Mouse (Mus musculus) MEL (cell line): ENCODE measurements around the gene Tmem206. TPM values are rescaled to one million over a fixed set of nuclear protein-coding genes. Genes with fewer than 3 reads are reported as not detected.

ENCODE experiments used
- DNase-seq: peaks from one replicate; pipeline ENCODE4 v3.0.0; 2011; ENCODE audit warnings: low read depth, low spot score
- H3K27ac ChIP-seq: 2 replicates; pipeline ENCODE4 v1.5.1; 2012; ENCODE audit warnings: low read depth, mild to moderate bottlenecking, control low read depth, low read length, moderate library complexity; ENCODE audit not compliant: control insufficient read depth
- H3K27me3 ChIP-seq, 2 experiments: fragments of 150-350 bp in 1 of 2; sonication (generic) in 1 of 2; 2 replicates each; pipeline ENCODE4 v1.6.1; 2012; ENCODE audit warnings: low read length in 2 of 2, mild to moderate bottlenecking in 2 of 2, improper control_type of control experiment in 1 of 2, moderate library complexity in 1 of 2; ENCODE audit not compliant: insufficient read depth in 2 of 2, control insufficient read depth in 1 of 2
- H3K36me3 ChIP-seq, 2 experiments: 2 replicates each; pipeline ENCODE4 v1.6.1; 2012 to 2014; ENCODE audit warnings: low read length in 2 of 2, improper control_type of control experiment in 1 of 2, inconsistent platforms in 1 of 2, mild to moderate bottlenecking in 1 of 2; ENCODE audit not compliant: insufficient read depth in 2 of 2, control insufficient read depth in 1 of 2
- H3K4me1 ChIP-seq, 2 experiments: fragments of 150-350 bp in 1 of 2; sonication (generic) in 1 of 2; 2 replicates each; pipeline ENCODE4 v1.6.1; 2012; ENCODE audit warnings: low read length in 2 of 2, improper control_type of control experiment in 1 of 2, mild to moderate bottlenecking in 1 of 2; ENCODE audit not compliant: insufficient read depth in 2 of 2, control insufficient read depth in 1 of 2
- H3K4me3 ChIP-seq, 2 experiments: fragments of 150-350 bp in 1 of 2; sonication (generic) in 1 of 2; 2 replicates each; pipeline ENCODE4 v1.5.1; 2012; ENCODE audit warnings: low read depth in 2 of 2, low read length in 2 of 2, mild to moderate bottlenecking in 2 of 2, moderate library complexity in 2 of 2, control low read depth in 1 of 2, improper control_type of control experiment in 1 of 2; ENCODE audit not compliant: control insufficient read depth in 1 of 2, insufficient read depth in 1 of 2
- H3K79me2 ChIP-seq: 2 replicates; pipeline ENCODE4 v1.6.1; 2012; ENCODE audit warnings: mild to moderate bottlenecking, low read length, moderate library complexity; ENCODE audit not compliant: control insufficient read depth, poor library complexity, insufficient read depth
- H3K9ac ChIP-seq: 2 replicates; pipeline ENCODE4 v1.6.1; 2012; ENCODE audit warnings: low read depth, mild to moderate bottlenecking, control low read depth, low read length, moderate library complexity; ENCODE audit not compliant: control insufficient read depth, poor library complexity, severe bottlenecking
- H3K9me3 ChIP-seq: fragments of 150-350 bp; sonication (generic); replicated peaks from 2 replicates; pipeline ENCODE4 v1.6.1; 2012; ENCODE audit warnings: mild to moderate bottlenecking, low read length, improper control_type of control experiment, moderate library complexity; ENCODE audit not compliant: insufficient read depth
- CHD1 ChIP-seq: IDR thresholded peaks from 2 replicates; pipeline ENCODE4 v1.6.1; 2012; ENCODE audit warnings: low read depth, mild to moderate bottlenecking, inconsistent platforms, low read length, improper control_type of control experiment
- CHD2 ChIP-seq: IDR thresholded peaks from 2 replicates; pipeline ENCODE4 v1.6.1; 2011; ENCODE audit warnings: low read length, improper control_type of control experiment
- E2F4 ChIP-seq: IDR thresholded peaks from 2 replicates; pipeline ENCODE4 v1.6.1; 2011; ENCODE audit warnings: low read depth, low read length, improper control_type of control experiment, borderline replicate concordance
- ELF1 ChIP-seq: IDR thresholded peaks from 2 replicates; pipeline ENCODE4 v1.6.1; 2014; ENCODE audit warnings: low read depth, mild to moderate bottlenecking, inconsistent platforms, low read length, improper control_type of control experiment, moderate library complexity
- EP300 ChIP-seq, 2 experiments: IDR thresholded peaks; 2 replicates each; pipeline ENCODE4 v1.6.1; 2011; ENCODE audit warnings: improper control_type of control experiment in 2 of 2, low read length in 2 of 2, low read depth in 1 of 2, mild to moderate bottlenecking in 1 of 2
- ETS1 ChIP-seq: IDR thresholded peaks from 2 replicates; pipeline ENCODE4 v1.6.1; 2012; ENCODE audit warnings: low read depth, mild to moderate bottlenecking, inconsistent platforms, low read length, improper control_type of control experiment, moderate library complexity
- GABPA ChIP-seq: IDR thresholded peaks from 2 replicates; pipeline ENCODE4 v1.6.1; 2012; ENCODE audit warnings: low read depth, mild to moderate bottlenecking, inconsistent platforms, low read length, improper control_type of control experiment, moderate library complexity
- GATA1 ChIP-seq: IDR thresholded peaks from 2 replicates; pipeline ENCODE4 v1.6.1; 2011; ENCODE audit warnings: low read depth, low read length, improper control_type of control experiment
- HCFC1 ChIP-seq: IDR thresholded peaks from 2 replicates; pipeline ENCODE4 v1.6.1; 2012; ENCODE audit warnings: low read depth, mild to moderate bottlenecking, inconsistent platforms, low read length, improper control_type of control experiment, moderate library complexity
- JUND ChIP-seq: IDR thresholded peaks from 2 replicates; pipeline ENCODE4 v1.6.1; 2011; ENCODE audit warnings: low read depth, mild to moderate bottlenecking, improper control_type of control experiment, low read length
- KAT2A ChIP-seq: conservative IDR thresholded peaks from 2 replicates; pipeline ENCODE4 v1.6.1; 2012; ENCODE audit warnings: low read depth, low read length, improper control_type of control experiment, inconsistent platforms
- MAFK ChIP-seq: IDR thresholded peaks from 2 replicates; pipeline ENCODE4 v1.6.1; 2011; ENCODE audit warnings: low read depth, mild to moderate bottlenecking, low read length, improper control_type of control experiment, borderline replicate concordance
- MAZ ChIP-seq: IDR thresholded peaks from 2 replicates; pipeline ENCODE4 v1.6.1; 2012; ENCODE audit warnings: low read depth, mild to moderate bottlenecking, inconsistent platforms, low read length, improper control_type of control experiment
- MEF2A ChIP-seq: IDR thresholded peaks from 2 replicates; pipeline ENCODE4 v1.6.1; 2014; ENCODE audit warnings: low read depth, mild to moderate bottlenecking, inconsistent platforms, low read length, improper control_type of control experiment; ENCODE audit not compliant: poor library complexity, insufficient replicate concordance, severe bottlenecking; ENCODE audit errors: extremely low read depth
- MXI1 ChIP-seq: IDR thresholded peaks from 2 replicates; pipeline ENCODE4 v1.6.1; 2011; ENCODE audit warnings: mild to moderate bottlenecking, low read depth, low read length, improper control_type of control experiment
- MYC ChIP-seq: IDR thresholded peaks from 2 replicates; pipeline ENCODE4 v1.6.1; 2011; ENCODE audit warnings: low read depth, mild to moderate bottlenecking, low read length, improper control_type of control experiment, moderate library complexity
- NRF1 ChIP-seq: IDR thresholded peaks from 2 replicates; pipeline ENCODE4 v1.6.1; 2014; ENCODE audit warnings: low read depth, mild to moderate bottlenecking, inconsistent platforms, low read length, improper control_type of control experiment, moderate library complexity; ENCODE audit not compliant: poor library complexity, insufficient read depth, severe bottlenecking
- POLR2A ChIP-seq, 2 experiments: IDR thresholded peaks; 2 replicates each; pipeline ENCODE4 v1.6.1; 2011 to 2012; ENCODE audit warnings: low read length in 2 of 2, mild to moderate bottlenecking in 2 of 2, control low read depth in 1 of 2, improper control_type of control experiment in 1 of 2, low read depth in 1 of 2, moderate library complexity in 1 of 2; ENCODE audit not compliant: control insufficient read depth in 1 of 2, insufficient read depth in 1 of 2, poor library complexity in 1 of 2
- POLR2AphosphoS2 ChIP-seq: IDR thresholded peaks from 2 replicates; pipeline ENCODE4 v1.6.1; 2011; ENCODE audit warnings: low read length, improper control_type of control experiment
- POLR2AphosphoS5 ChIP-seq: IDR thresholded peaks from 2 replicates; pipeline ENCODE4 v1.6.1; 2012; ENCODE audit warnings: low read depth, borderline replicate concordance, mild to moderate bottlenecking, inconsistent platforms, low read length, moderate library complexity, mixed read lengths
- RAD21 ChIP-seq: IDR thresholded peaks from 2 replicates; pipeline ENCODE4 v1.6.1; 2011; ENCODE audit warnings: mild to moderate bottlenecking, low read depth, low read length, improper control_type of control experiment
- SMC3 ChIP-seq: IDR thresholded peaks from 2 replicates; pipeline ENCODE4 v1.6.1; 2011; ENCODE audit warnings: low read depth, low read length, improper control_type of control experiment
- TAL1 ChIP-seq: IDR thresholded peaks from 2 replicates; pipeline ENCODE4 v1.6.1; 2012; ENCODE audit warnings: mild to moderate bottlenecking, inconsistent platforms, low read length, moderate library complexity, mixed read lengths
- TBP ChIP-seq: IDR thresholded peaks from 2 replicates; pipeline ENCODE4 v1.8.0; 2011; ENCODE audit warnings: low read depth, low read length, improper control_type of control experiment
- UBTF ChIP-seq: IDR thresholded peaks from 2 replicates; pipeline ENCODE4 v1.6.1; 2012; ENCODE audit warnings: low read depth, mild to moderate bottlenecking, inconsistent platforms, low read length, improper control_type of control experiment, moderate library complexity, borderline replicate concordance; ENCODE audit not compliant: insufficient read depth
- USF1 ChIP-seq: IDR thresholded peaks from 2 replicates; pipeline ENCODE4 v1.6.1; 2014; ENCODE audit warnings: low read depth, mild to moderate bottlenecking, inconsistent platforms, low read length, improper control_type of control experiment, moderate library complexity
- ZC3H11A ChIP-seq: IDR thresholded peaks from 2 replicates; pipeline ENCODE4 v1.6.1; 2012; ENCODE audit warnings: low read depth, mild to moderate bottlenecking, inconsistent platforms, low read length, improper control_type of control experiment
- ZNF384 ChIP-seq: IDR thresholded peaks from 2 replicates; pipeline ENCODE4 v1.6.1; 2012; ENCODE audit warnings: low read depth, mild to moderate bottlenecking, inconsistent platforms, low read length, improper control_type of control experiment
- polyA plus RNA-seq, 2 experiments: library from polyadenylated mRNA; stranded (reverse) in 1 of 2; unstranded in 1 of 2; fragments of >175 nt in 1 of 2; fragments of >200 nt in 1 of 2; gene quantifications; 2 replicates each; pipeline versions ENCODE4 v1.2.1 to v1.2.4; 2012; ENCODE audit warnings: low replicate concordance in 2 of 2, low read depth in 1 of 2; ENCODE audit not compliant: insufficient read length in 2 of 2, insufficient read depth in 1 of 2, missing spikeins in 1 of 2
- total RNA-seq: library from RNA; depleted of rRNA; stranded (reverse); fragments of 300-350 nt; gene quantifications from 2 replicates; pipeline ENCODE4 v1.2.3, GENCODE M21; 2012

Gene Tmem206
- total and polyA plus RNA-seq, 3 experiments: 14.3 to 16.2 TPM; not detected in 1

DNA sequence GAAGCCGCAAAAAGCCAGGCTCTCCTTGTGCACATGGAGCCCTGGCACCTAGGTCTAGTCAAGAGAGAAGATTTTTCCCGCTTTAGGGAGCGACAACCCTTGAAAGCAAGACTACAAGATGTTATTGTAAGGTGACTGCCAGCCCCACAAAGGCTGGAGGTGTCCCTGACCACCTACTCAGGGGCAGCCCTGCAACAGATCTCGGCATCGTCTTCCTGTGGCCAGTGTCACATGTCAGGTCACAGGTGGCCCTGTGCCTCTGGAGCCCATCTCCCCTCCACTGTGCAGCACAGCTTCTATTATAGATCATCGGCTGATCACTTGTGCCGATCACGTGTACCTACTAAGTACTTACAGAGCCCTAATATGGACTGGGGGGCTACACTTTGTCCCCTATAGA lies 21.9 kb downstream of the Tmem206 start:
- H3K4me3 ChIP-seq: no peak overlapping the region

DNA sequence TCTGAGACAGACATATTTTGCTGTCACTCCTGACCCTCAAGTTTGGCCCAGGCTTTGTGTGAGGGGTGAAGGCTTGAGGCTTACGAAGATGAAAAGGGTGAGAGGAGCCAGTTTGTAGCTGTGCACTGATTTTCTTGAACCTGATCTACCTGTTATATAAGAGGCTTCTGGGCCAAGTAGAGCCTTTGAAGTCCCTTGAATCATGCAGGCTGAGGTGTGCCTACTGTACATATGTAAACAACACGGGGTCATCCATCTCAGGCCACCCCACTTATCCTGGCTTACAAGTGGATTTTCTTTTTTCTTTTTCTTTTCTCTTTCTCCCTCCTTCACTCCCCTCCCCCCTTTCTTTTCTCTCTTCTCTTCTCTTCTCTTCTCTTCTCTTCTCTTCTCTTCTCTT lies 22.9 kb downstream of the Tmem206 start:
- Histone ChIP-seq H3K9me3 (no peaks in the 10 kb centered on the region), H3K4me1 (no peaks in the 10 kb centered on the region), H3K79me2 (no peaks in the 10 kb centered on the region), H3K36me3 (peaks cover 0 to 17% of the 10 kb centered on the region in 2 experiments; a peak in 2 of 4 replicates), H3K27ac (no peak overlapping the region), H3K4me3 (no peak overlapping the region), H3K27me3 (no peaks in the 10 kb centered on the region)
- DNase-seq: no peak
- TF ChIP-seq MAZ (no peak), POLR2AphosphoS5 (no peak), EP300 (IDR thresholded peaks at IDR 0.05; ENCODE audit: low read depth in 1 of 2, low read length in 2 of 2) (no peak), TBP (no peak), JUND (no peak), CHD1 (no peak), ETS1 (no peak), RAD21 (no peak), KAT2A (no peak), HCFC1 (no peak), GABPA (no peak), MEF2A (no peak), GATA1 (no peak), ZC3H11A (no peak), MYC (no peak), USF1 (no peak), POLR2A (IDR thresholded peaks at IDR 0.05; ENCODE audit: control insufficient read depth in 1 of 2, insufficient read depth in 1 of 2, low read depth in 1 of 2, low read length in 2 of 2, poor library complexity in 1 of 2) (no peak), UBTF (no peak)
- TF ChIP-seq, all 39 proteins: peak for 0
- H3K9ac ChIP-seq: no peak overlapping the region

More for the DNA sequence above, 21.9 kb downstream of the Tmem206 start:
- H3K27me3 ChIP-seq: no peaks in the 10 kb centered on the region
- H3K36me3 ChIP-seq: peaks cover 0 to 13% of the 10 kb centered on the region in 2 experiments; a peak in 2 of 4 replicates
- H3K27ac ChIP-seq: no peak overlapping the region
- TF ChIP-seq CHD2: no peak
- no peak for TF ChIP-seq ZNF384
- TF ChIP-seq POLR2AphosphoS5: no peak
- no peak for TF ChIP-seq POLR2AphosphoS2
- no peak for TF ChIP-seq ELF1
- no peak for TF ChIP-seq USF1
- TF ChIP-seq MEF2A: no peak
- no peak for TF ChIP-seq MXI1
- TF ChIP-seq POLR2A (IDR thresholded peaks at IDR 0.05; ENCODE audit: control insufficient read depth in 1 of 2, insufficient read depth in 1 of 2, low read depth in 1 of 2, low read length in 2 of 2, poor library complexity in 1 of 2): no peak
- no peak for TF ChIP-seq TAL1
- no peak for TF ChIP-seq NRF1
- TF ChIP-seq KAT2A: no peak
- no peak for TF ChIP-seq SMC3
- no peak for TF ChIP-seq MAFK
- TF ChIP-seq JUND: no peak
- no peak for TF ChIP-seq E2F4
- TF ChIP-seq, all 39 proteins: peak for 0
- DNase-seq: no peak
- Histone ChIP-seq H3K9ac (no peak overlapping the region), H3K9me3 (no peaks in the 10 kb centered on the region), H3K4me1 (no peaks in the 10 kb centered on the region), H3K79me2 (no peaks in the 10 kb centered on the region)
